Mouse (Mus musculus) gastrocnemius, adult 2 months (tissue): ENCODE measurements around the gene Kcnh3. TPM values are rescaled to one million over a fixed set of nuclear protein-coding genes. Genes with fewer than 3 reads are reported as not detected.

Experiments used
- DNase-seq: peaks from one replicate; pipeline ENCODE4 v3.0.0; 2022
- H3K27ac ChIP-seq: fragments of 200-600 bp; 2 replicates; pipeline ENCODE4 v1.8.1; 2022; ENCODE audit warnings: mild to moderate bottlenecking
- H3K4me3 ChIP-seq: fragments of 200-600 bp; 2 replicates; pipeline ENCODE4 v1.8.1; 2022; ENCODE audit warnings: mild to moderate bottlenecking, moderate library complexity
- CTCF ChIP-seq: fragments of 200-600 bp; IDR thresholded peaks from 2 replicates; pipeline ENCODE4 v1.8.1; 2022; ENCODE audit warnings: antibody characterized with exemption, mild to moderate bottlenecking, moderate library complexity
- intact Hi-C: fragments of 180-260 bp; cut with DNase I; formaldehyde crosslinking; loops from one replicate; pipeline ENCODE4 v1.15.1; 2025
- long read RNA-seq, 2 experiments: library from polyadenylated mRNA; stranded (forward); transcript quantifications; one replicate each; pipeline ENCODE4 v2.0.0; 2021
- total RNA-seq, 2 experiments: library from RNA; stranded (reverse); gene quantifications; 2 replicates each; pipeline ENCODE4 v1.2.3; 2021

Kcnh3 gene
- not detected for total RNA-seq
- long read RNA-seq, experiment 1, result 0 reads
- long read RNA-seq, experiment 2, result 0 reads

- peak; percentile 55 for DNase-seq
- intact Hi-C loops, result no loop called here
- no peak within 1 kb of the TSS for H3K27ac ChIP-seq
- H3K4me3 ChIP-seq, result peak within 1 kb of the TSS; percentile 69
- TF ChIP-seq CTCF, result no peak
These were observed at the start of gene Kcnh3 for GRCm38 (mm10) chr15:99224208-99224911. Kcnh3 (plus strand) TSS chr15:99224861.

GRCm38 (mm10) chr15:99179639-99180038 lies 45.0 kb upstream of the Kcnh3 start:
- peak; percentile 7; the same call in 1 of the 2 replicates for TF ChIP-seq CTCF
- no peak overlapping the region for H3K27ac ChIP-seq
- intact Hi-C loops, result no loop called here
- no peak overlapping the region for H3K4me3 ChIP-seq
- DNase-seq, result no peak

DNA sequence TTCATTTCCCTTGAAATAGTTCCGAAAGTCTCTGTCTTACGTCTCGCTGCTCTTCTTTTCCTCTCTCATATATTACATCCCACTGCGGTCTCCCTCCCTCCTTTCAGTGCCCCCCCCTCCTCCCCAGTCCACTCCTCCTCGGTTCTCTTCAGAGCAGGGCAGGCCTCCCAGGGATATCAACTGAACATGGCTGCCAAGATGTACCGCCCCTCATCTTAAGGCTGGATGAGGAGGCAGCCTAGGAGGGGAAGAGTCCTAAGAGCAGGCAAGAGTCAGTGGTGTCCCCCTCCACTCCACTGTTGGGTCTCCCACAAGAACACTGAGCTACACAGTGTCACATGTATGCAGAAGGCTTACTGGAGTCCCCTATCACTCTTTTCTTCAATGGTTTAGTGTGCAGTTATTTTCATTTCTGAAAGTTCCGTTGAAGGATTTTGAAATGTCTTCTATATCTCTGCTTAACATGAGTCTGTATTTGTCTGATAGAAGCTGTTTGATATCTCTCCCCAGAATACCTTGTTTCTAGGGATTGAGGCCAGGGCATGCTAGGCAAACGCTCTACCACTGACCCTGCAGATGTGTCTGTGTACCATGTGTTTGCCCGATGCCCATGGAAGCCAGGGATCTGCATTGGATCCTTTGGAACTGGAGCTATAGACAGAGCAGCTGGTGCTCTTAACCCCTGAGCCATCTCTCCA lies 40.3 kb upstream of the Kcnh3 start:
- Histone ChIP-seq H3K4me3 (no peak overlapping the region), H3K27ac (no peak overlapping the region)
- no peak for DNase-seq
- no peak for TF ChIP-seq CTCF
- intact Hi-C loops, result no loop called here

GRCm38 (mm10) chr15:99194358-99194757 lies 30.3 kb upstream of the Kcnh3 start:
- Histone ChIP-seq H3K4me3 (no peak overlapping the region), H3K27ac (no peak overlapping the region)
- intact Hi-C loops, result no loop called here
- DNase-seq, result no peak
- no peak for TF ChIP-seq CTCF

- Histone ChIP-seq H3K27ac (no peak overlapping the region), H3K4me3 (no peak overlapping the region)
- no peak for DNase-seq
- intact Hi-C loops, result no loop called here
- no peak for TF ChIP-seq CTCF
These were observed 29.6 kb upstream of the Kcnh3 start for GRCm38 (mm10) chr15:99195043-99195442.

DNA sequence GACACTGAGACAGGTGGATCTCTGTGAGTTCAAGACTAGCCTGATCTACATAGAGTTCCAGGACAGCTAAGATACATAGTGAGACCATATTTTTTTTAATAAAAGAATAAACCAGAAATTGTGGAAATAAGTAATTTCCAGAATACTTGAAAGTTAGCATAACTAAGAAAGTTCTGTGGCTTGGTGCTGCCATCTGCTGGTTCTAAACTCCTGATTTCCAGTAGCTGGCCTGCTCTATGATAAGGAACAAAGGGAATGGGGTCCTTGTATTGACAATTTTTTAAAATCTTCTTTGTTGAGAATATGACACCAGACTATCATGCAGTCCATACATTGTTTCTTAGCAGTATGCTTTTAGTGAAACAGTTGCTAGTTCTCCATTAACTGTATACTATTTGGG lies 25.9 kb upstream of the Kcnh3 start:
- peak; percentile 50 for TF ChIP-seq CTCF
- Histone ChIP-seq H3K27ac (no peak overlapping the region), H3K4me3 (no peak overlapping the region)
- DNase-seq, result no peak
- intact Hi-C loops, result no loop called here

- Histone ChIP-seq H3K27ac (no peak overlapping the region), H3K4me3 (no peak overlapping the region)
- intact Hi-C loops, result loop anchor here (10.0 kb wide), 1 partner anchor 151 kb away; the partner anchor contains the start of gene Prph
- no peak for DNase-seq
- no peak for TF ChIP-seq CTCF
These were observed 18.7 kb upstream of the Kcnh3 start for GRCm38 (mm10) chr15:99205959-99206358.

- no peak for DNase-seq
- intact Hi-C loops, result no loop called here
- no peak for TF ChIP-seq CTCF
- H3K27ac ChIP-seq, result no peak overlapping the region
- H3K4me3 ChIP-seq, result no peak overlapping the region
These were observed 11.5 kb upstream of the Kcnh3 start for GRCm38 (mm10) chr15:99213183-99213582.

DNA sequence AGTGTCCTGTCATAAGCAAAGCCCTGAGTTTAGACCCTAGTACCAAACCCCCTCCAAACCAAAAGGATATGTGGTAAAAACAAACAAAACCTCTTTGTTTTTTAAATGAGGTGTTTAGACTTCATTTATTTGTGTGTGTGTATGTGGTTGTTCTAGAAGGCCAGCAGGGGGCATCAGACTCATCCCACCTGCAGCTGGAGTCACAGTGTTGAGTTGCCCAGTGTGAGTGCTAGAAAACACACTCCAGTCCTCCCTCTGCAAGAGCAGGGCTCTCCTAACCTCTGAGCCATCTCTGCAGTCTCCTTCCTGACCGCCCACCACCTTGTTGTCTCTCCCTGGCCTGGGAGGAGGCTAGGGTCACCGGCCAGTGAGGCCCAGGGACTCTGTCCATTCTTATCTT lies 9.7 kb upstream of the Kcnh3 start:
- DNase-seq, result no peak
- intact Hi-C loops, result loop anchor here (1.0 kb wide), 1 partner anchor 50 kb away; no protein-coding TSS in a partner anchor

DNA sequence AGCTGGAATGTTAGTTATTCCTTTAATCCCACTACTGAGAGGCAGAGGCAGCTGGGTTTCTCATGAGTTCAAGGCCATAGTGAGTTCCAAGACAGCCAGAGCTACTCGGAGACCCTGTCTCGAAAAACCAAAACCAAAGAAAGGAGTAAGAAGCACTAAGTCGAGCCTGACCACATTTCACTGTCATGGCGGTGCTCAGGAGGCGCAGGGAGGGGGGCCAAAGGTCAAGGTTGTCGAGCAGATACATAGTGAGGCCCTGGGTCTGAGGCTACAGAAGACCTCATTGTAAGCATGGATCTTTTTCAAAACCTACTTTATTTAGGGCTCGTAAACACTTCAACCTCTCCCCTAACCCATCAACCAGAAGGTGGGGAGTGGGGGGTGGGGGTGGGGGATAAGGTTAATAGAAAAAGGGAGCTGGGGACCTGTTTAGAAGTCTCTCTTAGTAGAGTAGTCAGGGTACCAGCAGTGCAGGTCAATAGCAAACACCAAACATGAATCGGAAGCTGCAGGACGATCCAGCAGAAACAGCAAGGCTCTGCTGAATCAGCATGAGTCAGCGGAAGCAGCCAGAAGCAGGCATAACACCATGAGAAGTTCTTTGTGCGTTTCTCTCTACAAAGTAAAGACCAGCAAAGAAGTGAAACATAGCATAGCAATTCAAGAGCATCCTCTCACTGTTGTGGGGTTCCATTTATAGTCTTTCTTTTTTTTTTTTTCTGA lies 8.8 kb upstream of the Kcnh3 start:
- Histone ChIP-seq H3K4me3 (no peak overlapping the region), H3K27ac (no peak overlapping the region)
- no peak for TF ChIP-seq CTCF
- intact Hi-C loops, result loop anchor here (1.0 kb wide), 1 partner anchor 49 kb away; no protein-coding TSS in a partner anchor
- DNase-seq, result no peak

More for the DNA sequence above, 9.7 kb upstream of the Kcnh3 start:
- Histone ChIP-seq H3K4me3 (no peak overlapping the region), H3K27ac (no peak overlapping the region)
- TF ChIP-seq CTCF, result peak; percentile 64

DNA sequence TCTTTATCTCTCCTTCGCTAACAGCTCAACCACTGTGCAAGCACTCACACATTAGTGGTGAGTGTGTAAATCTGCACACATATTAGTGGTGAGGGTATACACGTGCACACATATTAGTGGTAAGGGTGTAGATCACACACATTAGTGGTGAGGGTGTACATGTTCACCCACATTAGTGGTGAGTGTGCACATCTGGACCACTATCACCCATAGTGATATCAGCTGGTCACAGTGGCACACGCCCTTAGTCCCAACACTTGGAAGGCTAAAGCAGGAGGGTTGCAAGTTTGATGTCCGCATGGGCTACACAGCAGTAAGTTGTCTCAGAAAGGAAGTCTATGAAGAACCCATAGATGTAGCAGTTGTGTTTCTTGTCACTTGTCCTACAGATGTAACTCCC lies 7.0 kb upstream of the Kcnh3 start:
- no peak for DNase-seq
- no peak overlapping the region for H3K27ac ChIP-seq
- no peak overlapping the region for H3K4me3 ChIP-seq
- TF ChIP-seq CTCF, result no peak
- intact Hi-C loops, result no loop called here

GRCm38 (mm10) chr15:99221315-99221952 lies 3.2 kb upstream of the Kcnh3 start:
- Histone ChIP-seq H3K27ac (no peak overlapping the region), H3K4me3 (no peak overlapping the region)
- no peak for TF ChIP-seq CTCF
- no peak for DNase-seq
- intact Hi-C loops, result no loop called here
